In genomic region chr4:132532981-132533916, GRCm38 (mm10) we compare ENCODE assay signal across 8 mouse cellular contexts. TPM values are rescaled to one million over a fixed set of nuclear protein-coding genes. Genes with fewer than 3 reads are reported as not detected.
DNase-seq lines count a peak whose midpoint lies in the region; ATAC-seq lines count a peak whose summit lies in the region.

Atpif1 (minus strand) TSS chr4:132533659.

- H3K36me3 ChIP-seq in hindbrain, embryonic 16.5 days (ENCODE audit: control insufficient read depth, insufficient read depth, low read length) = peaks cover 13% of the 10 kb centered on the region
- peaks cover 41% of the 10 kb centered on the region for H3K36me3 ChIP-seq in megakaryocyte, embryonic 14.5 days (replicated peaks; ENCODE audit: low read length)

- peaks cover 26% of the 10 kb centered on the region for H3K4me1 ChIP-seq in hindbrain, embryonic 16.5 days (ENCODE audit: control insufficient read depth, insufficient read depth, low read depth, low read length)
- peaks cover 79% of the 10 kb centered on the region for H3K4me1 ChIP-seq in megakaryocyte, embryonic 14.5 days

- DNase-seq in WW6 (ENCODE audit: low read depth, low spot score) = peak; percentile 83
- peak; percentile 88 to 91 for DNase-seq in cerebellum, postnatal 36 days
- DNase-seq in gastrocnemius, adult 18-20 months (ENCODE audit: low spot score) = peak; percentile 89
- DNase-seq in left cerebral cortex, adult 8-10 months (ENCODE audit: low spot score in 2 of 2) = peak; percentile 67 to 80
- DNase-seq in right cerebral cortex, postnatal 14 days = peak; percentile 87
- DNase-seq in urinary bladder, postnatal 36 days (ENCODE audit: low spot score in 2 of 2) = peak; percentile 80 to 91

- H3K27ac ChIP-seq in hindbrain, embryonic 16.5 days (ENCODE audit: low read depth, low read length) = peak within 1 kb of the TSS; percentile 97

- H3K4me2 ChIP-seq in hindbrain, embryonic 16.5 days (ENCODE audit: low read length) = peak within 1 kb of the TSS; percentile 72

- no peaks in the 10 kb centered on the region for H3K27me3 ChIP-seq in hindbrain, embryonic 16.5 days (replicated peaks; ENCODE audit: control insufficient read depth, insufficient read depth, low read length)
- no peaks in the 10 kb centered on the region for H3K27me3 ChIP-seq in megakaryocyte, embryonic 14.5 days (replicated peaks)

- no peaks in the 10 kb centered on the region for H3K9me3 ChIP-seq in hindbrain, embryonic 16.5 days (ENCODE audit: control insufficient read depth, low read length)
- no peaks in the 10 kb centered on the region for H3K9me3 ChIP-seq in megakaryocyte, embryonic 14.5 days

- H3K9ac ChIP-seq in hindbrain, embryonic 16.5 days (ENCODE audit: low read depth, low read length) = peak within 1 kb of the TSS; percentile 91

- WGBS in hindbrain, embryonic 16.5 days = under 1% methylated on average over 63 of the region's 63 CpGs

- peak within 1 kb of the TSS; percentile 78 for H3K4me3 ChIP-seq in hindbrain, embryonic 16.5 days (ENCODE audit: low read length)
- peak within 1 kb of the TSS; percentile 96 for H3K4me3 ChIP-seq in megakaryocyte, embryonic 14.5 days (replicated peaks)

- peak; percentile 91 for ATAC-seq in hindbrain, embryonic 16.5 days

RNA-seq across cellular contexts. Expression of gene Atpif1, which starts in this region (rescaled TPM):
- total RNA-seq in gastrocnemius, adult 18-20 months (2021) = 10 to 100 TPM; 55.5 to 59.0 TPM
- polyA plus RNA-seq in hindbrain, embryonic 16.5 days (2015; fragmentation: Nextera tagmentation; extraction: Ambion mirVana) = 1,157 and 1,329 TPM in 2 replicates
- 100 to 1,000 TPM; 377 to 510 (median 435) TPM for total RNA-seq in left cerebral cortex, adult 8-10 months (2022)
- polyA plus RNA-seq in megakaryocyte, embryonic 14.5 days (2012; ENCODE audit: insufficient read depth, low replicate concordance) = 55.6 and 352 TPM in 2 replicates

Comparison
In these comparisons a context has a peak if more than half of its experiments do, and no peak if none do; other contexts are left out.
1. Peak in every context shown above with its lines: DNase-seq, ATAC-seq, H3K4me3 ChIP-seq and H3K27ac ChIP-seq.
2. RNA of gene Atpif1 (total RNA-seq): 377 to 510 TPM in left cerebral cortex, adult 8-10 months; 55.5 to 59.0 TPM in gastrocnemius, adult 18-20 months; every median in the first group is over 4 times any median in the second.